Mouse (Mus musculus): Measurements from ENCODE around the gene Gm42517.

The Gm42517 gene

DNA sequence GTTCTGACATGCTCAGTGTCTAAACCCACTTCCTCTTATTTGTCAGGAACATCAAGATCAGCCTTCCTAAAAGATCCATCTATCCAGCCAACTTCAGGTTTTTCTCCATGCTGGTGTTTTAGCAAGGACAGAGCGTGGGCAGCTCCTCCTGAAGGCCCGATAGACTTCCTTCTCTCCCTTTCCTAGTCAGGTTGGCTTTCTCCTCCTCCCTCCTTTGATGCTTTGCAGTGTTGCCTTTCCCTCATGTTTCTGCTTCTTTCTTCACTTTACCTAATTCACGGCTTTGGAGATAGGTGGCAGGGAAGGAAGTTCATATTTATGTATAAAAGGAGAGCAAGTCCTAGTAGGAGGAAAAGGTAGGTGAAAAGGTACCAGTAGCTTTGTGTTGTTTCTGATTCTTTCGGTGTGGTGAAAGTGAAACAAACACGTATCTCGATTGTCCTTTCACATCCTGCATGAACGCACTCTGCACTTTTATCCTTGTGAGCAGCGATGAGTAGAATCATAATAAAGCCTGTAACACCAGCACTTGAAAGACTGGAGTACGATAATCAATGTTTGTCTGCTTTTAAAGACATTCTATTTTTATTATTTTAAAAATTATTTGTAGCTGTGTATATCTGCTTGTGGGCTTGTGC, 18.1 kb downstream of the Gm42517 start:
- CTCF ChIA-PET, result no interaction called here

DNA sequence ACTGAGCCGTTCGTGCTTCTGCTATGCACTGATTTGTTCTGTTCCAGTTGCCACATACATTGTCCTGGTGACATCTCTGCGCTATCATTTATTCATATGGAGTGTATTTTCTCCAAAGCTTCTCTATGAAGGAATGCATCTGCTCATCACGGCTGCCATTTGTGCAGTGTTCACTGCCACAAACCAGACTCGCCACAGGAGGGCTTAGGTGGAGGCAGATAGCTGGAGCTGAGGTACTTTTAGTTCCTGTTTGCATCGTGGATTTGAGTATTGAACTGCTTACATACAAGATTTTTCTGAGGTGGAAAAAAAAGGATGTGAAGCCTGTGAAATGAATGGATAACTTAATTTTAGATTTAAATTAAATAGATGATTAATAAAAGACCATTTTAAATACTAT, 19.9 kb downstream of the Gm42517 start:
- CTCF ChIA-PET, result no interaction called here

DNA sequence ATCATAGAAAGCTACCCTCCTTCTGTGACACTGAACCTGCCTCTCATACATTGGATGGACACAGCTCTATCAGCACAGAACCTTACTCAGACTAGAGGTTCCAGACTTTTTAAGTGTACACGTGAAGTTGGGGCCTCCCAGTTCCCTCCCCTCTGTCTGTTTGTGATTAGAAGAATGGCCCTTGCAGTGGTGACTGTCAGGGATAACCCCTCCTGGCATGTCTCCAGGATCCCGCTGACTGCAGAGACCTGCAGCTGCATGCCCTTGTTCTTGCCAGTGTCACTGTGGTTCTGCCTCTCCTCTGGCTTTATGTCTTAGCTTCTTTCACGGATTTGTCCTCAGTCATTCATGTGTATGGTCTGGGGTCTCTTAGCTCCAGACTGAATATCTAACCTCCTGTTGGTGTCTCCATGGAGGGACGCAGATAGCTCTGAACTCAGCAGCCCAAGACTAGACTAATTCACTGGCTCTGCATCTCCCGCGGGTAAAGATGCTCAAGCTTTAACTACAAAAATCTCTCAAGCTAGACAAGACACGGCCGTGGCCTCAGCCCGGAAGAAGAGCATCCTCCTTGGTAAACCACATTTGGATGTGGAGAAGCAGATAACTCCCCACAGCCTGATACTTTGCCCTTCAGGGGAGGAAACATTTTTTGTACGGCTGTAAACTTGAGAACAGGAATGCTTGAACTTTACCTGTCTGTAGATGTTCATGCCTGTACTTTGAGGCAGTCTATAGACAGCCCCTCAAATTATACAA, 22.2 kb downstream of the Gm42517 start:
- CTCF ChIA-PET, result no interaction called here

DNA sequence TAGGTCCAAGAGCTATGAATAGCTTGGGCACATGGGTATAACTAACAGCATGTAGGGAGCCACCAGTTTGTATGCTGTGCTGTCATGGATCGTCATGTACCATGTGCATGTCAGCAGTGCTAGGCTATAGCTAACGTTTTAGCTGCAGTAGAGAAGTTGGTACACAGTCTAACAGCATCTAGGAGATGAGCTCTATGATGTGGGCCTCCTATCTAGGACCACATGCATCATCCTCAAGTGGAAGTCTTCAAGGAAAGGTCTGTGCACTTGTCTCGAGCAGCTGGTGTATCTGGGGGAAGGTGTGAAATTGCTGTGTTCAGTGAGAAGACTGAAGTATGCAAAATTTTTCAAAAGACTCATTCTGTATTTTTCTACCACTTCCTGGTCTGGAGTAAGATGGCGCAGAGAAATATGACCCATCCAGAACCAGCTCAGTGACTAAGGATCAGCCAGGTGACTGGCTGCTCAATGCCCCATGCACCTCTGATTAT, 24.0 kb downstream of the Gm42517 start:
- CTCF ChIA-PET, result no interaction called here

DNA sequence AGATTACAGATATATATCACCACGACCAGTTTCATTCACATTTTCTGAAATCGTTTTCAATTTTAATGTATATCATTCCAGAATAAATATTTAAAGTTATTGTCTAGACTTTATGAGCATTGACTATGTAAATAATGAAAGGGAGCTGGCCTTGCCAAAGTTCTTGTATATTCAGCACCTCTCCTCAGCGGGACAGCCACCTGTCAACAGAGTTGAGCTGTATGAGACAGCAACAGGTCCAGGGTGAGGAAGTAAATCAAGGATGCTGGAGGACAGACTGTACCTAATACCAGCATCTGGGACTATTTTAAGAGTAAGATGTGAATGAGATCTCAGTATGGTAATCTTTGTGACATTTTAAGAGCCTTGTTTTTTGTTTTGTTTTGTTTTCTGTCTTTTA, 29.7 kb downstream of the Gm42517 start:
- CTCF ChIA-PET, result no interaction called here

DNA sequence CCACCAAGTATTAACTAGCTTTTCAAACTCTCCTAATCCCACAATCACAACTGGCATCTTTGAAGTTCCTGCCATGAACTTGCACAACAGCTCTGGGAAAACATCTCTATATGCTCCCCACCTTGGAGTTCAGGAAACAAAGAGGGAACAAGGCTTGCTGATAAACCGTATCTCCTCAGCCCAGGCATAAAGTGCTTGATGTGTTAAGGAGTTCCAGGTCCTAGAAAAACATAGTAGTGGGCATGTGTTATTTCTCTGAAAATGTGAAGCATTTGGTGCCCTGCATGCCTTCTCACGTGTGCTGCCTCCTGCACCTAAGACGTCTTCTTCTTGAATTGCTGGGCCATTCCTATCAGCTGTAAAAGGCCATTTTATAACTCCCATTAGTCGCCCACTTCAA, 30.3 kb downstream of the Gm42517 start:
- CTCF ChIA-PET, result interaction anchor here (0.5 kb wide), 1 partner anchor 351 kb away, joined by 5 read pairs; no protein-coding TSS in a partner anchor

DNA sequence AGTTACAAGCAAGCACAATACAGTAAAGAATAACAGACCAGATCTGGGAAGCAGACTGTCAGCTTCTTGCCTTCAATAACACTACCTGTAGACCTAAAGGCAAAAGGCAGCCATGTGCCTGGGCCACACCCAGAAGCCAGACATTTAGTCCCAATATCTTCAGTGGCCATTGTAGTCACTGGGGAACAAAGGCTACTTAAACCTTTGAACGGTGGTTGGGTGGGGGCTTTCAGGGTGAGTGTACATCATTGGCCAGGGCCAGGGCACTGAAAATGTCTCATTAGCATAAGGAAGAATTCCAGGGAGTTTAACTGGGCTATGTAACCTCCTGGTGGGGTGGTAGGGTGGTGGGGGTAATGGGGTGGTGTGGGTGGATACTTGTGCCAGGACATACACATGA, 36.7 kb downstream of the Gm42517 start:
- CTCF ChIA-PET, result interaction anchor here (0.6 kb wide), 1 partner anchor 513 kb away, joined by 3 read pairs; no protein-coding TSS in a partner anchor
